Comparison of ENCODE assay signal across 19 mouse cellular contexts in the genomic region with DNA sequence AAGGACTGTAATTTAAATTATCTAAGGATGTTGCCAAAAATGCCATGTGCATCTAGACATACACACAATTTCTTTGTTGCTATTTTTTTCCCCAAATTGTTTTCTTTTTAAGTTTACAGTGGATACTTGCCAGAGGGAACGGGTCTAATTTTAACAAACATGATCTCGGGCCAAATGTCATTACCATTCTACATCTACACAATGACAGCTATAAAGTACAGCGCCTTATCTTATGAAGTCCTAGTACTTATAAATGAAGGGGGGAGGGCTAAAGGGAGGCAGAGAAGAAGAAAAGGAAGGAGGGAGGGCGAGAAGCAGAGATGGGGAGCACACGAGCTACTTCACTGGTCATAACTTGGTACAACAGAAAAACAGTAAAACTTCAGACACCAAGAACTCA.
"Had no signal": no experiment of that assay in that cellular context is flagged by ENCODE, and none has a peak within 500 bp of the region (broad histone marks: within the 10 kb centered on the region; RNA-seq: fewer than 3 reads in every experiment).

No protein-coding gene starts in this region.

- DNase-seq: kidney, adult 11 months; kidney, adult 9 months; layer of hippocampus, postnatal 36 days; liver, embryonic 13.5 days; midbrain, embryonic 14.5 days; right cerebral cortex, adult 18-20 months; right cerebral cortex, postnatal 14 days; right cerebral cortex, postnatal 4 days; thymus, adult 2 months; thymus, postnatal 14 days; thymus, postnatal 4 days had no signal

- H3K9me3 ChIP-seq: liver, embryonic 13.5 days; megakaryocyte, embryonic 14.5 days; midbrain, embryonic 10.5 days; neural tube, embryonic 12.5 days; neural tube, embryonic 15.5 days had no signal

- H3K27ac ChIP-seq: hindbrain, postnatal 0 days; left cerebral cortex, adult 2 months; liver, embryonic 13.5 days; midbrain, embryonic 10.5 days; neural tube, embryonic 12.5 days; neural tube, embryonic 15.5 days; stomach, postnatal 0 days had no signal

- ATAC-seq: hindbrain, postnatal 0 days; inflammation-experienced regulatory T-cells, adult 6 months had no signal

- H3K4me3 ChIP-seq: left cerebral cortex, adult 2 months; liver, embryonic 13.5 days; megakaryocyte, embryonic 14.5 days; midbrain, embryonic 10.5 days; neural tube, embryonic 12.5 days; neural tube, embryonic 15.5 days had no signal

- H3K4me1 ChIP-seq: liver, embryonic 13.5 days; megakaryocyte, embryonic 14.5 days; midbrain, embryonic 10.5 days; neural tube, embryonic 12.5 days; neural tube, embryonic 15.5 days had no signal

- H3K27me3 ChIP-seq: liver, embryonic 13.5 days; megakaryocyte, embryonic 14.5 days; neural tube, embryonic 12.5 days; neural tube, embryonic 15.5 days had no signal

- H3K4me2 ChIP-seq: liver, embryonic 13.5 days; neural tube, embryonic 12.5 days; neural tube, embryonic 15.5 days had no signal

- H3K9ac ChIP-seq: liver, embryonic 13.5 days; neural tube, embryonic 12.5 days; neural tube, embryonic 15.5 days had no signal
